Mouse (Mus musculus) megakaryocyte, embryonic 14.5 days (primary cell): ENCODE measurements around the gene Ndufv3. TPM values are rescaled to one million over a fixed set of nuclear protein-coding genes. Genes with fewer than 3 reads are reported as not detected.

ENCODE experiments used
- H3K27me3 ChIP-seq: replicated peaks from 2 replicates; pipeline ENCODE3; 2012; ENCODE audit warnings: inconsistent platforms
- H3K36me3 ChIP-seq: replicated peaks from 2 replicates; pipeline ENCODE3; 2012; ENCODE audit warnings: low read length, inconsistent platforms, mixed read lengths
- H3K4me1 ChIP-seq: 2 replicates; pipeline ENCODE4 v1.6.1; 2012; ENCODE audit warnings: inconsistent platforms
- H3K4me3 ChIP-seq: replicated peaks from 2 replicates; pipeline ENCODE3; 2012; ENCODE audit warnings: moderate library complexity, mild to moderate bottlenecking, inconsistent platforms
- H3K9me3 ChIP-seq: 2 replicates; pipeline ENCODE4 v1.6.1; 2012; ENCODE audit warnings: inconsistent platforms
- FLI1 ChIP-seq: IDR thresholded peaks from 2 replicates; pipeline ENCODE4 v1.6.1; 2012; ENCODE audit warnings: low read length, inconsistent platforms, mixed read lengths
- GATA1 ChIP-seq: IDR thresholded peaks from 3 replicates; pipeline ENCODE4 v1.6.1; 2012; ENCODE audit warnings: mixed read lengths, low read length, inconsistent platforms, borderline replicate concordance
- polyA plus RNA-seq: library from polyadenylated mRNA; stranded (reverse); fragments of >175 nt; gene quantifications from 2 replicates; pipeline ENCODE4 v1.2.3, GENCODE M21; 2012; ENCODE audit warnings: low replicate concordance; ENCODE audit not compliant: insufficient read depth

The Ndufv3 gene
- polyA plus RNA-seq, result 77.3 and 604 TPM in 2 replicates

GRCm38 (mm10) chr17:31519946-31520838 is at the start of gene Ndufv3, which contains the start of gene Wdr4:
TSS of gene Ndufv3 (plus strand) at chr17:31520115.
TSS of gene Wdr4 (minus strand) at chr17:31519980.
- H3K4me3 ChIP-seq, result peak within 1 kb of the TSS; percentile 96
- H3K36me3 ChIP-seq, result peaks cover 34% of the 10 kb centered on the region
- H3K4me1 ChIP-seq, result peaks cover 57% of the 10 kb centered on the region
- no peaks in the 10 kb centered on the region for H3K9me3 ChIP-seq
- TF ChIP-seq FLI1 (no peak), GATA1 (no peak)
- H3K27me3 ChIP-seq, result peaks cover 3% of the 10 kb centered on the region

- no peaks in the 10 kb centered on the region for H3K4me1 ChIP-seq
- H3K4me3 ChIP-seq, result peak overlapping the region; percentile 70
- no peak for TF ChIP-seq GATA1
- no peak for TF ChIP-seq FLI1
- H3K27me3 ChIP-seq, result peaks cover 42% of the 10 kb centered on the region
- no peaks in the 10 kb centered on the region for H3K36me3 ChIP-seq
- peaks cover 10% of the 10 kb centered on the region for H3K9me3 ChIP-seq
These were observed 49.0 kb upstream of the Ndufv3 start for GRCm38 (mm10) chr17:31470766-31471418.

GRCm38 (mm10) chr17:31474388-31474787 is 45.5 kb upstream of the Ndufv3 start:
- no peak overlapping the region for H3K4me3 ChIP-seq
- no peaks in the 10 kb centered on the region for H3K9me3 ChIP-seq
- H3K36me3 ChIP-seq, result no peaks in the 10 kb centered on the region
- TF ChIP-seq FLI1 (no peak), GATA1 (no peak)
- H3K27me3 ChIP-seq, result peaks cover 49% of the 10 kb centered on the region
- no peaks in the 10 kb centered on the region for H3K4me1 ChIP-seq

- Histone ChIP-seq H3K9me3 (no peaks in the 10 kb centered on the region), H3K4me1 (no peaks in the 10 kb centered on the region), H3K27me3 (peaks cover 37% of the 10 kb centered on the region), H3K4me3 (no peak overlapping the region), H3K36me3 (no peaks in the 10 kb centered on the region)
- TF ChIP-seq GATA1 (no peak), FLI1 (no peak)
These were observed 41.3 kb upstream of the Ndufv3 start for GRCm38 (mm10) chr17:31478606-31479005.

DNA sequence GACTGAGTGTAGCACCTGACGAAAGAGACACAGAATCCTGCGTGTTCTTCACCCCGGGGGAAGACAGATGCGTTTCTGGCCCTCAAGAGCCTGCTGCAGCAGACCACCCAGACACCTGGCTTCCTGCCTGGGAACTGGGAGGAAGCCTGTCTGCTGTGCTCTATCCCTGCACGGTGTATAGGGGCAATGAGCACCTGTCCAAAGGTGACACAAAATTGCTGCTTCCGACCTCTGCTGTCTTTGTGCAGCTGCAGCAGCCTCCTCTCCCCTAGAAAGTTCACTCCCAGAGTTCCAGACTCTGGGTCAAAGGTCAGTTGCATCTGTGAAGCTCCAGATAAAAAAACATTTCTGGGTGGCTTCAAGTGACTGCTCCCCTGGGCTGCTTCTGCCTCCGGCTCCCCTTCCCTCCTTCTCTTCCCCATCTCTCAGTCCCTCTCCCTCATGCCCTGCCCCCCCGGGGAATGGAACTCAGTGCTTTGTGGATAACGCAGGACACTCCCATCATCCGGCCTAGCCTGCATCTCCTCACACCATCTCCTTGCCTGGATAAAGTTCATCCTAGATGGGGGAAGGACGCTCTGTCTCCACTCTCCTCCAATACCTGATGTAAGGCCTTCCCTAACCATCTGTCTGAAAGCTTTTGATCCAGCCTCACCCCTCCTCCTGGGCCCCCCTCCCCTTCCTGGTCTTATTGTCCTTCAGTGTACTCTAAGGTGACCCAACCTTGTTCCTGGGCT is 40.6 kb upstream of the Ndufv3 start:
- no peak overlapping the region for H3K4me3 ChIP-seq
- peaks cover 31% of the 10 kb centered on the region for H3K27me3 ChIP-seq
- TF ChIP-seq FLI1, result no peak
- no peak for TF ChIP-seq GATA1
- H3K9me3 ChIP-seq, result no peaks in the 10 kb centered on the region
- H3K36me3 ChIP-seq, result no peaks in the 10 kb centered on the region
- no peaks in the 10 kb centered on the region for H3K4me1 ChIP-seq

DNA sequence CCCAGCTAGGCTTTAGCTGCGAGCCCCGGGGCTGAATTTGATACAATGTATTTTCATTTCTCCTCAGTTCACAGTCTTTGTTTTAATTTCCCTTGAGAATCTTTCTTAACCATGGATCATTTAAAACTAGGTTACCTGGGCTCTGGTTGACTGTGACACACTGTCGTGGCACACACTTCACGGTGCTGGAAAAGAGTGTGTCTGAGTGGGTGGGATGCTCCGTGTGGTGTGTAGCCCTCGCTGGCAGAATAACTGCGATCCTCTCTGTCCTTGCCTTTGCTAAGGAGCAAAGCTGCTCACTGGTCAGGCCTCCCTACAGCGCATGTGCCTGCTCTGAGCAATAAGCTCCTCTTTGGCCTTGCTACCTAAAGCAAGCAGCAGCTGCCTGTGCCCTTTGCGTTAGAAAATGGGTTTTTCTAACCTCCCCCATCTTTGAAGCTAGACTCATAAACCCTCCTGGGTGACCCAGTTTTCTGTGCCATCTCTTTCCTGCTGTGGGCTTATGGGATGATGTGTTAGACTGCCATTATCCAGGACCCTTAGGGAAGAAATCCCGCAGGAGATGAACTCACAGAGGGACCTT is 33.2 kb upstream of the Ndufv3 start:
- TF ChIP-seq FLI1 (no peak), GATA1 (no peak)
- Histone ChIP-seq H3K4me1 (peaks cover 5% of the 10 kb centered on the region), H3K9me3 (peaks cover 4% of the 10 kb centered on the region; the same call in 1 of the 2 replicates), H3K4me3 (no peak overlapping the region), H3K27me3 (peaks cover 40% of the 10 kb centered on the region), H3K36me3 (no peaks in the 10 kb centered on the region)

DNA sequence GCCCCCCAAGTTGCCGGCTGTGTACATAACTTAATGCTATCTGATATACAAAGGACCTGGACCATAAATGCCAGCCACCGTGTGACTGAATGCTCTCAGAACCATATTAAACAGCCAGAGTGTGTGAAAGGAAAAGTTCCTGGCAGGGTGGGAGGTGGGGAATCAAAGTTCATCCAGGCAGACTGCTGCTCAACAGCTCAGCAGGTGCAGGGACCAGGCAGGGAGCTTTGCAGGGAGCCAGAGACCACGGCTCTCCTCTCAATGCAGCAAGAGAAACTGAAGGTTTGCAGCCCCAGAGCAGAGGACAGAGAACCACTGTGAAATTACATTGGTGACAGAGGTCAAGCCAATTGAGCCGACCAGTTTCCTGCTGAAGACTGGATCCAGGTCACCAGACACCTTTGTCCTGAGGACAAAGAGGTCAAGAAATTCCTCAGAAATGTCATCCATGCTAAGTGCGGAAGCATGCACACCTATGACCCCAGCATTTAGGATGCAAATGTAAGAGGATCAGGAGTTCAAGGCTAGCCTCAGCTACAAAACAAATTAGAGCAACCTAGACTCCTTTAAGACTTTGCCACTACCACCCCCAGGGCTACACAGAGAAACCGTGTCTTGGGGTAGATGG is 32.4 kb upstream of the Ndufv3 start:
- Histone ChIP-seq H3K36me3 (no peaks in the 10 kb centered on the region), H3K27me3 (peaks cover 38% of the 10 kb centered on the region), H3K4me3 (no peak overlapping the region), H3K9me3 (peaks cover 4% of the 10 kb centered on the region; the same call in 1 of the 2 replicates), H3K4me1 (peaks cover 13% of the 10 kb centered on the region)
- no peak for TF ChIP-seq GATA1
- no peak for TF ChIP-seq FLI1

DNA sequence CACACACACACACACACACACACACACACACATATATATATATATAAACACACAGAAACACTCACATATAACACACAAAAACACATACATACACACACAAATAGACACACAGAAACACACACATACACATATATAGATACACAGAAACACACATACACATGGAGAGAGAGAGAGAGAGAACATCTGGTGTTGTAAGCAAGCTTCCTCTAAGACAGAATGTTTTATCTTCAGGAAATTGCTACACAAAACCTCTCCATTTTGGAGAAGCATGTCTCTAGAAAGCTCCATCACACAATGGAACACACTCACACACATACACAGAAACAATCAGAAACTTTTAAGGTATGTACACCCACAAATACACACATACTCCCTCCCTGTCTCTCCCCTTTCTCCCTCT is 28.6 kb upstream of the Ndufv3 start:
- H3K4me1 ChIP-seq, result peaks cover 15% of the 10 kb centered on the region
- peaks cover 21% of the 10 kb centered on the region for H3K36me3 ChIP-seq
- H3K4me3 ChIP-seq, result no peak overlapping the region
- peaks cover 30% of the 10 kb centered on the region for H3K27me3 ChIP-seq
- no peak for TF ChIP-seq GATA1
- TF ChIP-seq FLI1, result no peak
- H3K9me3 ChIP-seq, result peaks cover 4% of the 10 kb centered on the region; the same call in 1 of the 2 replicates

DNA sequence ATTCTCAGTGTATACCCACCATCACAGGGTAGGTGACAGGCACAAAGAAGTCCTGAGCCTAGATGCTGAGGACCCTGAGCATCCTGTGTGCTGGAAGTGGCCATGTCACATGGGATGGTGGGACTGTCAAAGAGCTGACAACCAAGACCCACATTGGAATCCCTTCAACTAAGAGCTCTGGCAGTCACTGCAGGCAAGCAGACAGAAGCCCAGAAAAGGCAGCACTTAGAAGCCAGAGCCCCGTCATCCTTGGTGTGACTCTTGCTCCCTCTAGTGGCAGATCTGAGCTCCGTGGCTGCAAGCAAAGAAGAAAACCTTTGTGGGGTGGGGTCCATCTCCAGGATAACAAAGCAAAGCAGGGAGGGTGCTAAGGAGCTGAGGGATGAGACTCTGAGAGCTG is 27.5 kb upstream of the Ndufv3 start:
- Histone ChIP-seq H3K4me1 (peaks cover 15% of the 10 kb centered on the region), H3K9me3 (peaks cover 4% of the 10 kb centered on the region; the same call in 1 of the 2 replicates), H3K36me3 (peaks cover 31% of the 10 kb centered on the region), H3K4me3 (no peak overlapping the region), H3K27me3 (peaks cover 22% of the 10 kb centered on the region)
- TF ChIP-seq FLI1, result no peak
- TF ChIP-seq GATA1, result no peak
